Mouse (Mus musculus) forebrain, embryonic 14.5 days (tissue): ENCODE data around the gene C2cd4b. TPM values are rescaled to one million over a fixed set of nuclear protein-coding genes. Genes with fewer than 3 reads are reported as not detected.

ENCODE experiments used
- ATAC-seq: fragments of 200-750 bp; cut with Nextera tagmentation; 2 replicates; pipeline ENCODE4 v1.8.0; 2017; ENCODE audit warnings: mild to moderate bottlenecking, moderate library complexity
- DNase-seq: peaks from one replicate; pipeline ENCODE4 v3.0.0-alpha.2; 2015; ENCODE audit warnings: low spot score
- H3K27ac ChIP-seq: fragments of 300-500 bp; sonication (generic); 2 replicates; pipeline ENCODE4 v1.5.1; 2014; ENCODE audit warnings: low read depth, mild to moderate bottlenecking, control low read depth, low read length, moderate library complexity
- H3K27me3 ChIP-seq: fragments of 300-500 bp; sonication (generic); replicated peaks from 2 replicates; pipeline ENCODE4 v1.6.1; 2014; ENCODE audit warnings: low read length, control low read depth, mixed read lengths; ENCODE audit not compliant: control insufficient read depth, insufficient read depth
- H3K36me3 ChIP-seq: fragments of 300-500 bp; sonication (generic); 2 replicates; pipeline ENCODE4 v1.6.1; 2014; ENCODE audit warnings: low read length, control low read depth; ENCODE audit not compliant: control insufficient read depth, insufficient read depth
- H3K4me1 ChIP-seq: fragments of 300-500 bp; sonication (generic); 2 replicates; pipeline ENCODE4 v1.6.1; 2014; ENCODE audit warnings: antibody characterized with exemption, low read length, control low read depth; ENCODE audit not compliant: control insufficient read depth, insufficient read depth
- H3K4me2 ChIP-seq: fragments of 300-500 bp; sonication (generic); 2 replicates; pipeline ENCODE4 v1.6.1; 2014; ENCODE audit warnings: mild to moderate bottlenecking, control low read depth, low read length
- H3K4me3 ChIP-seq: fragments of 300-500 bp; sonication (generic); 2 replicates; pipeline ENCODE4 v1.5.1; 2014; ENCODE audit warnings: low read depth, low read length, control low read depth
- H3K9ac ChIP-seq: fragments of 300-500 bp; sonication (generic); 2 replicates; pipeline ENCODE4 v1.6.1; 2014; ENCODE audit warnings: mild to moderate bottlenecking, low read length, control low read depth, moderate library complexity
- H3K9me3 ChIP-seq: fragments of 300-500 bp; sonication (generic); replicated peaks from 2 replicates; pipeline ENCODE4 v1.6.1; 2016; ENCODE audit warnings: low read length, control low read depth, mixed read lengths; ENCODE audit not compliant: control insufficient read depth
- WGBS: fragments of 180-500 bp; shearing (Covaris S2); extraction: QIAGEN DNeasy Blood & Tissue Kit; methylation state at CpG from one replicate; pipeline ENCODE4 v1.1.7; 2014; 5-methylcytosine and 5-hydroxymethylcytosine counted together
- polyA plus RNA-seq: library from polyadenylated mRNA; unstranded; fragments of >200 nt; fragmentation: Nextera tagmentation; extraction: Ambion mirVana; gene quantifications from 2 replicates; pipeline ENCODE4 v1.2.1, GENCODE M21; 2014

The C2cd4b gene
- polyA plus RNA-seq, result 0.41 and 0.48 TPM in 2 replicates

GRCm38 (mm10) chr9:67759163-67759955, at the start of gene C2cd4b:
C2cd4b (plus strand) TSS chr9:67759437.
- peak within 1 kb of the TSS; percentile 62 for H3K4me3 ChIP-seq
- H3K9me3 ChIP-seq, result no peaks in the 10 kb centered on the region
- H3K27ac ChIP-seq, result peak within 1 kb of the TSS; percentile 58
- peaks cover 7% of the 10 kb centered on the region; the same call in 1 of the 2 replicates for H3K27me3 ChIP-seq
- 1% methylated on average over 49 of the region's 49 CpGs for WGBS
- no peaks in the 10 kb centered on the region for H3K36me3 ChIP-seq
- DNase-seq (peak; percentile 32), ATAC-seq (peak; percentile 49)
- peak within 1 kb of the TSS; percentile 68 for H3K9ac ChIP-seq
- H3K4me2 ChIP-seq, result peak within 1 kb of the TSS; percentile 67
- peaks cover 8% of the 10 kb centered on the region; the same call in 1 of the 2 replicates for H3K4me1 ChIP-seq

- no peaks in the 10 kb centered on the region for H3K9me3 ChIP-seq
- no peak for ATAC-seq
- WGBS, result 39% methylated on average over 15 of the region's 15 CpGs
- 0 out of 2 replicates have a peak, but pooled peaks cover 4% of the 10 kb centered on the region for H3K4me1 ChIP-seq
- no peaks in the 10 kb centered on the region for H3K36me3 ChIP-seq
- no peak overlapping the region for H3K4me2 ChIP-seq
- DNase-seq, result peak; percentile 84
- H3K27me3 ChIP-seq, result no peaks in the 10 kb centered on the region
- H3K27ac ChIP-seq, result no peak overlapping the region
- no peak overlapping the region for H3K4me3 ChIP-seq
- no peak overlapping the region for H3K9ac ChIP-seq
These were observed 48.0 kb upstream of the C2cd4b start for GRCm38 (mm10) chr9:67711051-67711877.

GRCm38 (mm10) chr9:67712146-67712545, 47.1 kb upstream of the C2cd4b start:
- no peaks in the 10 kb centered on the region for H3K36me3 ChIP-seq
- DNase-seq, result no peak
- WGBS, result 89% methylated on average over 9 of the region's 9 CpGs
- no peak overlapping the region for H3K9ac ChIP-seq
- H3K4me3 ChIP-seq, result no peak overlapping the region
- H3K9me3 ChIP-seq, result no peaks in the 10 kb centered on the region
- H3K4me1 ChIP-seq, result 0 out of 2 replicates have a peak, but pooled peaks cover 4% of the 10 kb centered on the region
- no peak for ATAC-seq
- no peaks in the 10 kb centered on the region for H3K27me3 ChIP-seq
- H3K27ac ChIP-seq, result no peak overlapping the region
- no peak overlapping the region for H3K4me2 ChIP-seq

GRCm38 (mm10) chr9:67717081-67717480, 42.2 kb upstream of the C2cd4b start:
- Histone ChIP-seq H3K4me2 (no peak overlapping the region), H3K9ac (no peak overlapping the region), H3K27ac (no peak overlapping the region), H3K36me3 (no peaks in the 10 kb centered on the region), H3K9me3 (no peaks in the 10 kb centered on the region), H3K27me3 (no peaks in the 10 kb centered on the region), H3K4me3 (no peak overlapping the region), H3K4me1 (no peaks in the 10 kb centered on the region)
- ATAC-seq (no peak), DNase-seq (no peak)
- WGBS, result 90% methylated on average over 3 of the region's 3 CpGs

GRCm38 (mm10) chr9:67718596-67718995, 40.6 kb upstream of the C2cd4b start:
- 0 out of 2 replicates have a peak, but pooled peaks have one; percentile 48 for ATAC-seq
- no peak overlapping the region for H3K9ac ChIP-seq

GRCm38 (mm10) chr9:67720150-67720549, 39.1 kb upstream of the C2cd4b start:
- no peak overlapping the region for H3K9ac ChIP-seq
- 83% methylated on average over 3 of the region's 3 CpGs for WGBS
- DNase-seq (no peak), ATAC-seq (no peak)
- H3K27ac ChIP-seq, result no peak overlapping the region
- no peaks in the 10 kb centered on the region for H3K36me3 ChIP-seq
- H3K4me1 ChIP-seq, result no peaks in the 10 kb centered on the region
- H3K4me2 ChIP-seq, result no peak overlapping the region
- H3K4me3 ChIP-seq, result no peak overlapping the region
- no peaks in the 10 kb centered on the region for H3K9me3 ChIP-seq
- H3K27me3 ChIP-seq, result no peaks in the 10 kb centered on the region

More at GRCm38 (mm10) chr9:67718596-67718995, 40.6 kb upstream of the C2cd4b start:
- Histone ChIP-seq H3K4me3 (no peak overlapping the region), H3K4me1 (no peaks in the 10 kb centered on the region), H3K4me2 (no peak overlapping the region), H3K27me3 (no peaks in the 10 kb centered on the region), H3K36me3 (no peaks in the 10 kb centered on the region), H3K27ac (no peak overlapping the region), H3K9me3 (no peaks in the 10 kb centered on the region)
- peak; percentile 31 for DNase-seq
- WGBS, result 6% methylated on average over 3 of the region's 3 CpGs

- Histone ChIP-seq H3K27ac (no peak overlapping the region), H3K9ac (no peak overlapping the region), H3K4me1 (no peaks in the 10 kb centered on the region), H3K36me3 (no peaks in the 10 kb centered on the region), H3K4me3 (no peak overlapping the region), H3K9me3 (no peaks in the 10 kb centered on the region), H3K27me3 (no peaks in the 10 kb centered on the region), H3K4me2 (no peak overlapping the region)
- 85% methylated on average over 8 of the region's 8 CpGs for WGBS
- DNase-seq (no peak), ATAC-seq (no peak)
These were observed 36.9 kb upstream of the C2cd4b start for GRCm38 (mm10) chr9:67722378-67722777.

GRCm38 (mm10) chr9:67725196-67725595, 34.0 kb upstream of the C2cd4b start:
- 69% methylated on average over 3 of the region's 3 CpGs for WGBS

More at GRCm38 (mm10) chr9:67725196-67725595, 34.0 kb upstream of the C2cd4b start:
- no peak overlapping the region for H3K4me3 ChIP-seq
- ATAC-seq (no peak), DNase-seq (no peak)
- H3K27me3 ChIP-seq, result no peaks in the 10 kb centered on the region
- no peak overlapping the region for H3K27ac ChIP-seq
- H3K9me3 ChIP-seq, result no peaks in the 10 kb centered on the region
- no peak overlapping the region for H3K4me2 ChIP-seq
- no peaks in the 10 kb centered on the region for H3K36me3 ChIP-seq
- no peak overlapping the region for H3K9ac ChIP-seq
- no peaks in the 10 kb centered on the region for H3K4me1 ChIP-seq
